Mouse (Mus musculus): ENCODE results near the gene Ak1.

GRCm38 (mm10) chr2:32682721-32683417, 61.3 kb downstream of the Ak1 start:
- TF ChIP-seq GATA1 (IDR thresholded peaks at IDR 0.05; ENCODE audit: borderline replicate concordance, low read length) (no peak), FLI1 (IDR thresholded peaks at IDR 0.05; ENCODE audit: low read length) (no peak)
